Mouse (Mus musculus) MEL (cell line): ENCODE data around the gene Ssx2ip.

ENCODE experiments used
- CTCF ChIP-seq, 3 experiments: IDR thresholded peaks in 2 of 3; conservative IDR thresholded peaks in 1 of 3; 2 replicates each; pipeline ENCODE4 v1.5.1; 2011 to 2012; ENCODE audit warnings: low read length in 3 of 3, low read depth in 2 of 3, mild to moderate bottlenecking in 2 of 3, improper control_type of control experiment in 1 of 3, inconsistent platforms in 1 of 3, mixed read lengths in 1 of 3, moderate library complexity in 1 of 3; ENCODE audit not compliant: control insufficient read depth in 1 of 3, insufficient read depth in 1 of 3, poor library complexity in 1 of 3, severe bottlenecking in 1 of 3
- EP300 ChIP-seq, 2 experiments: IDR thresholded peaks; 2 replicates each; pipeline ENCODE4 v1.6.1; 2011; ENCODE audit warnings: improper control_type of control experiment in 2 of 2, low read length in 2 of 2, low read depth in 1 of 2, mild to moderate bottlenecking in 1 of 2
- GABPA ChIP-seq: IDR thresholded peaks from 2 replicates; pipeline ENCODE4 v1.6.1; 2012; ENCODE audit warnings: low read depth, mild to moderate bottlenecking, inconsistent platforms, low read length, improper control_type of control experiment, moderate library complexity
- MAFK ChIP-seq: IDR thresholded peaks from 2 replicates; pipeline ENCODE4 v1.6.1; 2011; ENCODE audit warnings: low read depth, mild to moderate bottlenecking, low read length, improper control_type of control experiment, borderline replicate concordance
- NRF1 ChIP-seq: IDR thresholded peaks from 2 replicates; pipeline ENCODE4 v1.6.1; 2014; ENCODE audit warnings: low read depth, mild to moderate bottlenecking, inconsistent platforms, low read length, improper control_type of control experiment, moderate library complexity; ENCODE audit not compliant: poor library complexity, insufficient read depth, severe bottlenecking
- POLR2A ChIP-seq, 2 experiments: IDR thresholded peaks; 2 replicates each; pipeline ENCODE4 v1.6.1; 2011 to 2012; ENCODE audit warnings: low read length in 2 of 2, mild to moderate bottlenecking in 2 of 2, control low read depth in 1 of 2, improper control_type of control experiment in 1 of 2, low read depth in 1 of 2, moderate library complexity in 1 of 2; ENCODE audit not compliant: control insufficient read depth in 1 of 2, insufficient read depth in 1 of 2, poor library complexity in 1 of 2
- POLR2AphosphoS2 ChIP-seq: IDR thresholded peaks from 2 replicates; pipeline ENCODE4 v1.6.1; 2011; ENCODE audit warnings: low read length, improper control_type of control experiment
- POLR2AphosphoS5 ChIP-seq: IDR thresholded peaks from 2 replicates; pipeline ENCODE4 v1.6.1; 2012; ENCODE audit warnings: low read depth, borderline replicate concordance, mild to moderate bottlenecking, inconsistent platforms, low read length, moderate library complexity, mixed read lengths
- SMC3 ChIP-seq: IDR thresholded peaks from 2 replicates; pipeline ENCODE4 v1.6.1; 2011; ENCODE audit warnings: low read depth, low read length, improper control_type of control experiment
- TBP ChIP-seq: IDR thresholded peaks from 2 replicates; pipeline ENCODE4 v1.8.0; 2011; ENCODE audit warnings: low read depth, low read length, improper control_type of control experiment
- TCF12 ChIP-seq: IDR thresholded peaks from 2 replicates; pipeline ENCODE4 v1.6.1; 2014; ENCODE audit warnings: low read depth, mild to moderate bottlenecking, inconsistent platforms, low read length, improper control_type of control experiment, moderate library complexity

GRCm38 (mm10) chr3:146449745-146450250 is 45.4 kb downstream of the Ssx2ip start, which contains the start of gene Ctbs:
- TF ChIP-seq EP300 (IDR thresholded peaks at IDR 0.05; ENCODE audit: low read depth in 1 of 2, low read length in 2 of 2) (no peak), POLR2A (IDR thresholded peaks at IDR 0.05; ENCODE audit: control insufficient read depth in 1 of 2, insufficient read depth in 1 of 2, low read depth in 1 of 2, low read length in 2 of 2, poor library complexity in 1 of 2) (no peak), NRF1 (no peak), CTCF (IDR thresholded peaks at IDR 0.05 in 2 of 3, conservative IDR thresholded peaks at IDR 0.05 in 1 of 3; ENCODE audit: control insufficient read depth in 1 of 3, insufficient read depth in 1 of 3, low read depth in 2 of 3, low read length in 3 of 3, poor library complexity in 1 of 3, severe bottlenecking in 1 of 3) (no peak), TBP (no peak), SMC3 (no peak), MAFK (no peak), POLR2AphosphoS5 (no peak), POLR2AphosphoS2 (no peak), GABPA (no peak), TCF12 (no peak)
